Mouse (Mus musculus): Measurements from ENCODE around the gene Gatad2b.
A peak's percentile ranks its signal among the peaks of the same experiment; 100 is the strongest.
"Not testable (repeated sequence)": the region's sequence is repeated elsewhere in the genome, so short reads cannot be mapped to it uniquely, and the experiment has no call there.

Gatad2b gene

GRCm38 (mm10) chr3:90292345-90293275 lies at the start of gene Gatad2b:
Gatad2b (plus strand) TSS chr3:90293178.
- peak; percentile 99 for DNase-seq (ENCODE audit: inconsistent ontology term)

- DNase-seq (ENCODE audit: inconsistent ontology term), result no peak
Measured at GRCm38 (mm10) chr3:90245406-90245805, 47.6 kb upstream of the Gatad2b start.

- DNase-seq (ENCODE audit: inconsistent ontology term), result no peak
Measured at GRCm38 (mm10) chr3:90247630-90247959, 45.4 kb upstream of the Gatad2b start.

GRCm38 (mm10) chr3:90247960-90248745 lies 44.8 kb upstream of the Gatad2b start, which contains the start of gene Slc39a1:
Slc39a1 (plus strand) TSS chr3:90248172.
- peak; percentile 97 for DNase-seq (ENCODE audit: inconsistent ontology term)

GRCm38 (mm10) chr3:90248746-90249100 lies 44.3 kb upstream of the Gatad2b start:
- peak; percentile 60 for DNase-seq (ENCODE audit: inconsistent ontology term)

GRCm38 (mm10) chr3:90250791-90251190 lies 42.2 kb upstream of the Gatad2b start:
- no peak for DNase-seq (ENCODE audit: inconsistent ontology term)

- DNase-seq (ENCODE audit: inconsistent ontology term), result not testable (repeated sequence)
Measured at GRCm38 (mm10) chr3:90251731-90252226, 41.2 kb upstream of the Gatad2b start.

- DNase-seq (ENCODE audit: inconsistent ontology term), result not testable (repeated sequence)
Measured at GRCm38 (mm10) chr3:90252659-90253058, 40.3 kb upstream of the Gatad2b start.

GRCm38 (mm10) chr3:90253174-90253573 lies 39.8 kb upstream of the Gatad2b start:
- not testable (repeated sequence) for DNase-seq (ENCODE audit: inconsistent ontology term)

GRCm38 (mm10) chr3:90253653-90254418 lies 39.1 kb upstream of the Gatad2b start, which contains the start of gene Crtc2:
Crtc2 (plus strand) TSS chr3:90254163.
- peak; percentile 97 for DNase-seq (ENCODE audit: inconsistent ontology term)

- DNase-seq (ENCODE audit: inconsistent ontology term), result peak; percentile 75
Measured at GRCm38 (mm10) chr3:90254419-90255193, 38.4 kb upstream of the Gatad2b start.

GRCm38 (mm10) chr3:90255194-90255565 lies 37.8 kb upstream of the Gatad2b start:
- no peak for DNase-seq (ENCODE audit: inconsistent ontology term)

GRCm38 (mm10) chr3:90255784-90256353 lies 37.1 kb upstream of the Gatad2b start:
- no peak for DNase-seq (ENCODE audit: inconsistent ontology term)

GRCm38 (mm10) chr3:90256731-90257530 lies 36.0 kb upstream of the Gatad2b start:
- no peak for DNase-seq (ENCODE audit: inconsistent ontology term)

GRCm38 (mm10) chr3:90258521-90258920 lies 34.5 kb upstream of the Gatad2b start:
- DNase-seq (ENCODE audit: inconsistent ontology term), result no peak

- DNase-seq (ENCODE audit: inconsistent ontology term), result no peak
Measured at GRCm38 (mm10) chr3:90263121-90263771, 29.7 kb upstream of the Gatad2b start.

- no peak for DNase-seq (ENCODE audit: inconsistent ontology term)
Measured at GRCm38 (mm10) chr3:90264687-90265033, 28.3 kb upstream of the Gatad2b start.

- peak; percentile 89 for DNase-seq (ENCODE audit: inconsistent ontology term)
Measured at GRCm38 (mm10) chr3:90265034-90265931, 27.7 kb upstream of the Gatad2b start, which contains the start of gene Dennd4b. Dennd4b (plus strand) TSS chr3:90265185.
